Mouse (Mus musculus) large intestine, adult 2 months (tissue): ENCODE results near the gene Grik4. TPM values are rescaled to one million over a fixed set of nuclear protein-coding genes. Genes with fewer than 3 reads are reported as not detected.

Experiments
- DNase-seq: peaks from one replicate; pipeline ENCODE4 v3.0.0-alpha.2; 2012; ENCODE audit warnings: low read depth, low spot score
- WGBS: fragments of 180-500 bp; shearing (Covaris S2); methylation state at CpG from one replicate; pipeline ENCODE4 v1.1.7; 2018; 5-methylcytosine and 5-hydroxymethylcytosine counted together
- polyA plus RNA-seq: library from polyadenylated mRNA; depleted of rRNA; stranded (reverse); fragments of >200 nt; gene quantifications from 2 replicates; pipeline ENCODE4 v1.2.3, GENCODE M21; 2012

The Grik4 gene
- polyA plus RNA-seq, 1 experiment: 0.42 TPM

- WGBS: 54% methylated on average over 9 of the region's 9 CpGs
- no peak for DNase-seq
Measured at GRCm38 (mm10) chr9:42776804-42777203, 167.5 kb downstream of the Grik4 start.

GRCm38 (mm10) chr9:42764823-42765560 lies 179.3 kb downstream of the Grik4 start:
- no peak for DNase-seq
- 44% methylated on average over 11 of the region's 11 CpGs for WGBS

GRCm38 (mm10) chr9:42758682-42759205 lies 185.5 kb downstream of the Grik4 start:
- DNase-seq: no peak
- 58% methylated on average over 5 of the region's 5 CpGs for WGBS

- WGBS: 39% methylated on average over 3 of the region's 3 CpGs
- DNase-seq: no peak
Measured at GRCm38 (mm10) chr9:42757012-42757640, 187.2 kb downstream of the Grik4 start.

- DNase-seq: no peak
- 27% methylated on average over 8 of the region's 8 CpGs for WGBS
Measured at GRCm38 (mm10) chr9:42754699-42755098, 189.6 kb downstream of the Grik4 start.

GRCm38 (mm10) chr9:42751160-42751559 lies 193.1 kb downstream of the Grik4 start:
- 27% methylated on average over 2 of the region's 2 CpGs for WGBS
- no peak for DNase-seq

- no peak for DNase-seq
- 49% methylated on average over 3 of the region's 3 CpGs for WGBS
Measured at GRCm38 (mm10) chr9:42750176-42750575, 194.1 kb downstream of the Grik4 start.

- DNase-seq: no peak
- WGBS: 70% methylated on average over 8 of the region's 8 CpGs
Measured at GRCm38 (mm10) chr9:42745982-42746381, 198.3 kb downstream of the Grik4 start.

- 36% methylated on average over 5 of the region's 5 CpGs for WGBS
- DNase-seq: no peak
Measured at GRCm38 (mm10) chr9:42742385-42742784, 201.9 kb downstream of the Grik4 start.

- 65% methylated on average over 7 of the region's 7 CpGs for WGBS
Measured at GRCm38 (mm10) chr9:42736697-42737335, 207.5 kb downstream of the Grik4 start.

GRCm38 (mm10) chr9:42735086-42735485 lies 209.2 kb downstream of the Grik4 start:
- 59% methylated on average over 5 of the region's 5 CpGs for WGBS
- no peak for DNase-seq

More at GRCm38 (mm10) chr9:42736697-42737335, 207.5 kb downstream of the Grik4 start:
- no peak for DNase-seq

GRCm38 (mm10) chr9:42732731-42733318 lies 211.5 kb downstream of the Grik4 start:
- DNase-seq: no peak
- 76% methylated on average over 9 of the region's 9 CpGs for WGBS

- 47% methylated on average over 6 of the region's 6 CpGs for WGBS
- no peak for DNase-seq
Measured at GRCm38 (mm10) chr9:42728472-42728871, 215.8 kb downstream of the Grik4 start.

GRCm38 (mm10) chr9:42727661-42728060 lies 216.6 kb downstream of the Grik4 start:
- 55% methylated on average over 6 of the region's 6 CpGs for whole genome bisulfite sequencing
- no peak for DNase-seq

GRCm38 (mm10) chr9:42727186-42727585 lies 217.1 kb downstream of the Grik4 start:
- WGBS: 52% methylated on average over 5 of the region's 5 CpGs
- no peak for DNase-seq

GRCm38 (mm10) chr9:42724099-42724498 lies 220.2 kb downstream of the Grik4 start:
- DNase-seq: no peak

GRCm38 (mm10) chr9:42722501-42722900 lies 221.8 kb downstream of the Grik4 start:
- DNase-seq: no peak
- WGBS: 34% methylated on average over 4 of the region's 4 CpGs

More at GRCm38 (mm10) chr9:42724099-42724498, 220.2 kb downstream of the Grik4 start:
- WGBS: 68% methylated on average over 7 of the region's 7 CpGs

GRCm38 (mm10) chr9:42721718-42722117 lies 222.6 kb downstream of the Grik4 start:
- WGBS: 84% methylated on average over 9 of the region's 9 CpGs

GRCm38 (mm10) chr9:42721146-42721545 lies 223.1 kb downstream of the Grik4 start:
- no peak for DNase-seq
- WGBS: 67% methylated on average over 4 of the region's 4 CpGs

More at GRCm38 (mm10) chr9:42721718-42722117, 222.6 kb downstream of the Grik4 start:
- DNase-seq: no peak

GRCm38 (mm10) chr9:42713912-42714311 lies 230.4 kb downstream of the Grik4 start:
- WGBS: 43% methylated on average over 8 of the region's 8 CpGs

More at GRCm38 (mm10) chr9:42713912-42714311, 230.4 kb downstream of the Grik4 start:
- DNase-seq: no peak
